ENCODE assay signal across 26 mouse cellular contexts in the genomic region with DNA sequence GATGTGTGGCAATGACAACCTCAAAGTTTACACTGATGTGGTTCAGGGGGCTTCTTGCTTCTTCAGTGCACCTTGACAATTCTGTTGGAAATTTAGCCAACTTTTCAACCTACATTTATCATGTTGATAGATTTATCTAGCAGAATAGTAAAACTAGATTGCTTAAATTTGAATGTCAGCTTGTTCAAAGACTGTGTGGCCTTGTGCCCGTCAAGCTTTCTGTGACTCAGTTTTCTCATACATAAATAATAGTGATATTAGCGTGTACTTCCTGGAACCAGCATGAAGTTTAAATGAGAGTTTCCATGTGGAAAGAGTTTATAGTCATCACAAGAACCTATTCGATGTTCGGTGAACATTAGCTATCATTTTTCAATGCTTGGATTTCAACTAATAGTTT.
"Had no signal": no experiment of that assay in that cellular context is flagged by ENCODE, and none has a peak within 500 bp of the region (broad histone marks: within the 10 kb centered on the region; RNA-seq: fewer than 3 reads in every experiment).

No protein-coding gene starts in this region.

- H3K4me3 ChIP-seq: gastrocnemius, adult 2 months; heart, embryonic 10.5 days; heart, embryonic 12.5 days; hindbrain, embryonic 10.5 days; hindbrain, embryonic 12.5 days; kidney, embryonic 15.5 days; left cerebral cortex, adult 2 months; limb, embryonic 10.5 days; limb, embryonic 12.5 days; liver, embryonic 12.5 days had no signal

- H3K27ac ChIP-seq: gastrocnemius, adult 2 months; heart, embryonic 10.5 days; hindbrain, embryonic 10.5 days; hindbrain, embryonic 12.5 days; hindbrain, embryonic 14.5 days; hindbrain, postnatal 0 days; kidney, embryonic 15.5 days; kidney, postnatal 0 days; left cerebral cortex, adult 2 months; limb, embryonic 10.5 days; limb, embryonic 12.5 days; liver, embryonic 12.5 days; liver, embryonic 14.5 days had no signal

- DNase-seq: gastrocnemius, adult 2 months; gastrocnemius, postnatal 14 days; gastrocnemius, postnatal 36 days; heart, adult 11 months; heart, postnatal 10 days; heart, postnatal 4 days; kidney, adult 11 months; kidney, adult 2 months; kidney, adult 9 months; kidney, postnatal 14 days; kidney, postnatal 36 days; lung, adult 18-20 months had no signal

- H3K9me3 ChIP-seq: heart, embryonic 10.5 days; heart, embryonic 12.5 days; hindbrain, embryonic 10.5 days; hindbrain, embryonic 12.5 days; kidney, embryonic 15.5 days; limb, embryonic 10.5 days; limb, embryonic 12.5 days; liver, embryonic 12.5 days had no signal

- H3K27me3 ChIP-seq: heart, embryonic 12.5 days; hindbrain, embryonic 12.5 days; kidney, embryonic 15.5 days; limb, embryonic 12.5 days; liver, embryonic 12.5 days had no signal

- H3K36me3 ChIP-seq: heart, embryonic 10.5 days; hindbrain, embryonic 10.5 days; hindbrain, embryonic 12.5 days; limb, embryonic 10.5 days; liver, embryonic 12.5 days had no signal

- H3K4me1 ChIP-seq: heart, embryonic 10.5 days; hindbrain, embryonic 10.5 days; hindbrain, embryonic 12.5 days; liver, embryonic 12.5 days had no signal

- H3K4me2 ChIP-seq: heart, embryonic 12.5 days; hindbrain, embryonic 12.5 days; hindbrain, embryonic 14.5 days; kidney, embryonic 15.5 days; limb, embryonic 12.5 days; liver, embryonic 12.5 days had no signal

- H3K9ac ChIP-seq: heart, embryonic 12.5 days; hindbrain, embryonic 12.5 days; hindbrain, embryonic 14.5 days; kidney, embryonic 15.5 days; limb, embryonic 12.5 days; liver, embryonic 12.5 days; liver, embryonic 14.5 days had no signal

- ATAC-seq: hindbrain, postnatal 0 days; intestine, embryonic 16.5 days; liver, embryonic 12.5 days had no signal
